Mouse (Mus musculus) olfactory bulb, adult 2 months (tissue): Measurements from ENCODE around the gene Hdhd3.

Experiments
- CTCF ChIP-seq: fragments of 200-500 bp; IDR thresholded peaks from 2 replicates; pipeline ENCODE4 v1.5.1; 2012; ENCODE audit warnings: low read depth, mild to moderate bottlenecking, low read length, moderate library complexity; ENCODE audit not compliant: insufficient read depth
- POLR2A ChIP-seq: fragments of 200-500 bp; IDR thresholded peaks from 2 replicates; pipeline ENCODE4 v1.6.1; 2012; ENCODE audit warnings: mild to moderate bottlenecking, low read depth, low read length, moderate library complexity; ENCODE audit not compliant: insufficient read depth

- TF ChIP-seq CTCF (no peak), POLR2A (no peak)
Observed at GRCm38 (mm10) chr4:62517046-62517445, 13.8 kb upstream of the Hdhd3 start.
